Mouse (Mus musculus): ENCODE measurements around the gene Lima1. TPM values are rescaled to one million over a fixed set of nuclear protein-coding genes. Genes with fewer than 3 reads are reported as not detected.

The Lima1 gene
- polyA plus RNA-seq, 1 experiment, result 104 TPM

- Histone ChIP-seq H3K4me3 (ENCODE audit: low read depth, low read length) (no peak overlapping the region), H3K27ac (ENCODE audit: insufficient read depth, low read length) (no peak overlapping the region), H3K9ac (ENCODE audit: low read depth, poor library complexity, severe bottlenecking) (no peak overlapping the region), H3K9me3 (replicated peaks; ENCODE audit: control insufficient read depth, insufficient read depth, low read length, poor library complexity, severe bottlenecking) (no peaks in the 10 kb centered on the region), H3K36me3 (ENCODE audit: control insufficient read depth, insufficient read depth, low read length, poor library complexity, severe bottlenecking) (peaks cover 7% of the 10 kb centered on the region), H3K4me1 (ENCODE audit: control insufficient read depth, insufficient read depth, low read length) (no peaks in the 10 kb centered on the region), H3K27me3 (ENCODE audit: control insufficient read depth, insufficient read depth, low read length, poor library complexity, severe bottlenecking) (no peaks in the 10 kb centered on the region)
- TF ChIP-seq POLR2A (IDR thresholded peaks at IDR 0.05; ENCODE audit: insufficient read depth, low read length) (no peak), CTCF (IDR thresholded peaks at IDR 0.05; ENCODE audit: low read depth, low read length) (no peak), EP300 (IDR thresholded peaks at IDR 0.05; ENCODE audit: insufficient read depth, low read depth, low read length) (no peak)
These were observed 135.0 kb downstream of the Lima1 start for GRCm38 (mm10) chr15:99740229-99740628.

- Histone ChIP-seq H3K36me3 (ENCODE audit: control insufficient read depth, insufficient read depth, low read length, poor library complexity, severe bottlenecking) (peaks cover 7% of the 10 kb centered on the region), H3K4me1 (ENCODE audit: control insufficient read depth, insufficient read depth, low read length) (no peaks in the 10 kb centered on the region), H3K27me3 (ENCODE audit: control insufficient read depth, insufficient read depth, low read length, poor library complexity, severe bottlenecking) (no peaks in the 10 kb centered on the region), H3K4me3 (ENCODE audit: low read depth, low read length) (no peak overlapping the region), H3K9ac (ENCODE audit: low read depth, poor library complexity, severe bottlenecking) (no peak overlapping the region), H3K27ac (ENCODE audit: insufficient read depth, low read length) (no peak overlapping the region), H3K9me3 (replicated peaks; ENCODE audit: control insufficient read depth, insufficient read depth, low read length, poor library complexity, severe bottlenecking) (no peaks in the 10 kb centered on the region)
- TF ChIP-seq EP300 (IDR thresholded peaks at IDR 0.05; ENCODE audit: insufficient read depth, low read depth, low read length), result no peak
- TF ChIP-seq CTCF (IDR thresholded peaks at IDR 0.05; ENCODE audit: low read depth, low read length), result no peak
- TF ChIP-seq POLR2A (IDR thresholded peaks at IDR 0.05; ENCODE audit: insufficient read depth, low read length), result no peak
These were observed 138.6 kb downstream of the Lima1 start for GRCm38 (mm10) chr15:99736675-99737074.

GRCm38 (mm10) chr15:99735631-99736030 is 139.6 kb downstream of the Lima1 start:
- Histone ChIP-seq H3K36me3 (ENCODE audit: control insufficient read depth, insufficient read depth, low read length, poor library complexity, severe bottlenecking) (peaks cover 7% of the 10 kb centered on the region), H3K4me3 (ENCODE audit: low read depth, low read length) (no peak overlapping the region), H3K27me3 (ENCODE audit: control insufficient read depth, insufficient read depth, low read length, poor library complexity, severe bottlenecking) (no peaks in the 10 kb centered on the region), H3K4me1 (ENCODE audit: control insufficient read depth, insufficient read depth, low read length) (no peaks in the 10 kb centered on the region), H3K9ac (ENCODE audit: low read depth, poor library complexity, severe bottlenecking) (no peak overlapping the region), H3K9me3 (replicated peaks; ENCODE audit: control insufficient read depth, insufficient read depth, low read length, poor library complexity, severe bottlenecking) (no peaks in the 10 kb centered on the region), H3K27ac (ENCODE audit: insufficient read depth, low read length) (no peak overlapping the region)
- TF ChIP-seq CTCF (IDR thresholded peaks at IDR 0.05; ENCODE audit: low read depth, low read length) (no peak), EP300 (IDR thresholded peaks at IDR 0.05; ENCODE audit: insufficient read depth, low read depth, low read length) (no peak), POLR2A (IDR thresholded peaks at IDR 0.05; ENCODE audit: insufficient read depth, low read length) (no peak)

GRCm38 (mm10) chr15:99733186-99733585 is 142.1 kb downstream of the Lima1 start:
- Histone ChIP-seq H3K27me3 (ENCODE audit: control insufficient read depth, insufficient read depth, low read length, poor library complexity, severe bottlenecking) (no peaks in the 10 kb centered on the region), H3K9me3 (replicated peaks; ENCODE audit: control insufficient read depth, insufficient read depth, low read length, poor library complexity, severe bottlenecking) (peaks cover 4% of the 10 kb centered on the region; the same call in 1 of the 2 replicates), H3K4me1 (ENCODE audit: control insufficient read depth, insufficient read depth, low read length) (no peaks in the 10 kb centered on the region), H3K27ac (ENCODE audit: insufficient read depth, low read length) (no peak overlapping the region), H3K4me3 (ENCODE audit: low read depth, low read length) (no peak overlapping the region), H3K9ac (ENCODE audit: low read depth, poor library complexity, severe bottlenecking) (no peak overlapping the region), H3K36me3 (ENCODE audit: control insufficient read depth, insufficient read depth, low read length, poor library complexity, severe bottlenecking) (peaks cover 8% of the 10 kb centered on the region)
- TF ChIP-seq EP300 (IDR thresholded peaks at IDR 0.05; ENCODE audit: insufficient read depth, low read depth, low read length) (no peak), CTCF (IDR thresholded peaks at IDR 0.05; ENCODE audit: low read depth, low read length) (no peak), POLR2A (IDR thresholded peaks at IDR 0.05; ENCODE audit: insufficient read depth, low read length) (no peak)

GRCm38 (mm10) chr15:99731678-99732077 is 143.6 kb downstream of the Lima1 start:
- H3K36me3 ChIP-seq (ENCODE audit: control insufficient read depth, insufficient read depth, low read length, poor library complexity, severe bottlenecking), result peaks cover 16% of the 10 kb centered on the region
- TF ChIP-seq EP300 (IDR thresholded peaks at IDR 0.05; ENCODE audit: insufficient read depth, low read depth, low read length) (no peak), POLR2A (IDR thresholded peaks at IDR 0.05; ENCODE audit: insufficient read depth, low read length) (no peak), CTCF (IDR thresholded peaks at IDR 0.05; ENCODE audit: low read depth, low read length) (no peak)
- peaks cover 4% of the 10 kb centered on the region; the same call in 1 of the 2 replicates for H3K9me3 ChIP-seq (replicated peaks; ENCODE audit: control insufficient read depth, insufficient read depth, low read length, poor library complexity, severe bottlenecking)
- H3K9ac ChIP-seq (ENCODE audit: low read depth, poor library complexity, severe bottlenecking), result no peak overlapping the region; the same call in 1 of the 2 replicates
- no peaks in the 10 kb centered on the region for H3K4me1 ChIP-seq (ENCODE audit: control insufficient read depth, insufficient read depth, low read length)
- no peaks in the 10 kb centered on the region for H3K27me3 ChIP-seq (ENCODE audit: control insufficient read depth, insufficient read depth, low read length, poor library complexity, severe bottlenecking)
- H3K4me3 ChIP-seq (ENCODE audit: low read depth, low read length), result no peak overlapping the region
- peak overlapping the region; percentile 42; the same call in 1 of the 2 replicates for H3K27ac ChIP-seq (ENCODE audit: insufficient read depth, low read length)

GRCm38 (mm10) chr15:99731167-99731566 is 144.1 kb downstream of the Lima1 start:
- Histone ChIP-seq H3K27me3 (ENCODE audit: control insufficient read depth, insufficient read depth, low read length, poor library complexity, severe bottlenecking) (no peaks in the 10 kb centered on the region), H3K36me3 (ENCODE audit: control insufficient read depth, insufficient read depth, low read length, poor library complexity, severe bottlenecking) (peaks cover 16% of the 10 kb centered on the region), H3K4me3 (ENCODE audit: low read depth, low read length) (no peak overlapping the region), H3K4me1 (ENCODE audit: control insufficient read depth, insufficient read depth, low read length) (no peaks in the 10 kb centered on the region), H3K27ac (ENCODE audit: insufficient read depth, low read length) (peak overlapping the region; percentile 22), H3K9me3 (replicated peaks; ENCODE audit: control insufficient read depth, insufficient read depth, low read length, poor library complexity, severe bottlenecking) (peaks cover 4% of the 10 kb centered on the region; the same call in 1 of the 2 replicates), H3K9ac (ENCODE audit: low read depth, poor library complexity, severe bottlenecking) (no peak overlapping the region)
- no peak for TF ChIP-seq POLR2A (IDR thresholded peaks at IDR 0.05; ENCODE audit: insufficient read depth, low read length)
